Mouse (Mus musculus) myocyte (in vitro differentiated cells): ENCODE measurements at regions not wholly inside any gene's neighbourhood (a gene's known extent, or its start where the extent isn't known, plus 50 kb on each side); places are given as distances from the start of the nearest gene placed in this dataset.

Experiments
- CEBPB ChIP-seq: IDR thresholded peaks from 2 replicates; pipeline ENCODE4 v1.6.1; 2011; ENCODE audit warnings: mild to moderate bottlenecking, moderate library complexity; ENCODE audit not compliant: poor library complexity, insufficient read depth, severe bottlenecking
- E2F4 ChIP-seq: IDR thresholded peaks from one replicate; pipeline ENCODE4 v1.6.1; 2011; ENCODE audit warnings: mild to moderate bottlenecking, control low read depth, moderate library complexity; ENCODE audit not compliant: insufficient read depth
- MAX ChIP-seq: IDR thresholded peaks from one replicate; pipeline ENCODE4 v1.6.1; 2011; ENCODE audit warnings: low read depth, mild to moderate bottlenecking, control low read depth
- MYOD1 ChIP-seq, 3 experiments: IDR thresholded peaks; one replicate each; pipeline ENCODE4 v1.6.1; 2011; ENCODE audit warnings: control low read depth in 2 of 3, low read depth in 2 of 3, mild to moderate bottlenecking in 2 of 3, moderate library complexity in 1 of 3; ENCODE audit not compliant: insufficient read length in 2 of 3, control insufficient read depth in 1 of 3
- MYOG ChIP-seq, 3 experiments: IDR thresholded peaks; one replicate each; pipeline ENCODE4 v1.6.1; 2011; ENCODE audit warnings: control low read depth in 2 of 3, low read depth in 2 of 3, mild to moderate bottlenecking in 2 of 3; ENCODE audit not compliant: insufficient read length in 2 of 3, control insufficient read depth in 1 of 3, insufficient read depth in 1 of 3
- POLR2A ChIP-seq: IDR thresholded peaks from one replicate; pipeline ENCODE4 v1.6.1; 2011; ENCODE audit warnings: low read depth, mild to moderate bottlenecking, control low read depth, moderate library complexity; ENCODE audit not compliant: insufficient read length
- POLR2AphosphoS2 ChIP-seq: IDR thresholded peaks from one replicate; pipeline ENCODE4 v1.6.1; 2011; ENCODE audit warnings: low read depth, control low read depth; ENCODE audit not compliant: insufficient read length
- REST ChIP-seq: IDR thresholded peaks from one replicate; pipeline ENCODE4 v1.6.1; 2011; ENCODE audit warnings: mild to moderate bottlenecking, control low read depth, moderate library complexity; ENCODE audit not compliant: insufficient read depth, insufficient read length
- SRF ChIP-seq: IDR thresholded peaks from one replicate; pipeline ENCODE4 v1.6.1; 2011; ENCODE audit warnings: low read depth; ENCODE audit not compliant: control insufficient read depth, insufficient read length
- TCF12 ChIP-seq: IDR thresholded peaks from one replicate; pipeline ENCODE4 v1.6.1; 2011; ENCODE audit warnings: mild to moderate bottlenecking, control low read depth; ENCODE audit not compliant: poor library complexity, insufficient read depth, severe bottlenecking
- TCF3 ChIP-seq: IDR thresholded peaks from one replicate; pipeline ENCODE4 v1.6.1; 2011; ENCODE audit warnings: low read depth, control low read depth; ENCODE audit not compliant: insufficient read length
- USF1 ChIP-seq: IDR thresholded peaks from one replicate; pipeline ENCODE4 v1.6.1; 2011; ENCODE audit warnings: low read depth, mild to moderate bottlenecking, control low read depth, moderate library complexity

GRCm38 (mm10) chr9:14069770-14070169, 205.1 kb upstream of the Sesn3 start:
- TF ChIP-seq POLR2A (no peak), MAX (no peak), USF1 (no peak), POLR2AphosphoS2 (no peak), TCF12 (no peak), E2F4 (no peak), MYOG (IDR thresholded peaks at IDR 0.05; ENCODE audit: control insufficient read depth in 1 of 3, insufficient read depth in 1 of 3, insufficient read length in 2 of 3, low read depth in 2 of 3) (no peak), TCF3 (no peak), MYOD1 (IDR thresholded peaks at IDR 0.05; ENCODE audit: control insufficient read depth in 1 of 3, insufficient read length in 2 of 3, low read depth in 2 of 3) (no peak), CEBPB (no peak), SRF (no peak), REST (no peak)
